Mouse (Mus musculus): ENCODE measurements at regions not wholly inside any gene's neighbourhood (a gene's known extent, or its start where the extent isn't known, plus 50 kb on each side); places are given as distances from the start of the nearest gene placed in this dataset.

- H3K9me3 ChIP-seq (ENCODE audit: control insufficient read depth, low read length) = no peaks in the 10 kb centered on the region
- H3K4me1 ChIP-seq (replicated peaks; ENCODE audit: control insufficient read depth, insufficient read depth) = no peaks in the 10 kb centered on the region
- H3K36me3 ChIP-seq (ENCODE audit: control insufficient read depth, insufficient read depth, low read length) = no peaks in the 10 kb centered on the region
- no peak overlapping the region for H3K27ac ChIP-seq (replicated peaks)
- no peak for DNase-seq (ENCODE audit: low spot score)
- WGBS = 69% methylated on average over 5 of the region's 5 CpGs
- no peak overlapping the region for H3K4me2 ChIP-seq (replicated peaks; ENCODE audit: low read depth)
- no peak overlapping the region for H3K4me3 ChIP-seq (ENCODE audit: low read depth, low read length)
- no peak for ATAC-seq (ENCODE audit: low FRiP score, low TSS enrichment)
- H3K9ac ChIP-seq (ENCODE audit: low read length) = no peak overlapping the region
- TF ChIP-seq CTCF (IDR thresholded peaks at IDR 0.05; ENCODE audit: low read depth) (no peak), EP300 (optimal IDR thresholded peaks at IDR 0.05) (no peak)
- no peaks in the 10 kb centered on the region for H3K27me3 ChIP-seq (ENCODE audit: control insufficient read depth, insufficient read depth, low read length)
Measured at GRCm38 (mm10) chr13:70303953-70304525, 333.4 kb downstream of the Ice1 start.

GRCm38 (mm10) chr13:70310516-70310915 lies 326.9 kb downstream of the Ice1 start:
- no peak for DNase-seq (ENCODE audit: low spot score)

GRCm38 (mm10) chr13:70311226-70312055 lies 326.0 kb downstream of the Ice1 start:
- no peaks in the 10 kb centered on the region for H3K9me3 ChIP-seq (ENCODE audit: control insufficient read depth, low read length)
- no peak overlapping the region for H3K9ac ChIP-seq (ENCODE audit: low read length)
- H3K27me3 ChIP-seq (ENCODE audit: control insufficient read depth, insufficient read depth, low read length) = no peaks in the 10 kb centered on the region
- no peaks in the 10 kb centered on the region for H3K4me1 ChIP-seq (replicated peaks; ENCODE audit: control insufficient read depth, insufficient read depth)
- no peaks in the 10 kb centered on the region for H3K36me3 ChIP-seq (ENCODE audit: control insufficient read depth, insufficient read depth, low read length)
- no peak overlapping the region for H3K4me3 ChIP-seq (ENCODE audit: low read depth, low read length)
- H3K27ac ChIP-seq (replicated peaks) = no peak overlapping the region
- no peak overlapping the region for H3K4me2 ChIP-seq (replicated peaks; ENCODE audit: low read depth)
- WGBS = 79% methylated on average over 14 of the region's 14 CpGs
- TF ChIP-seq EP300 (optimal IDR thresholded peaks at IDR 0.05) (no peak), CTCF (IDR thresholded peaks at IDR 0.05; ENCODE audit: low read depth) (no peak)
- DNase-seq (ENCODE audit: low spot score) (no peak), ATAC-seq (ENCODE audit: low FRiP score, low TSS enrichment) (no peak)

More at GRCm38 (mm10) chr13:70310516-70310915, 326.9 kb downstream of the Ice1 start:
- TF ChIP-seq EP300 (optimal IDR thresholded peaks at IDR 0.05) (no peak), CTCF (IDR thresholded peaks at IDR 0.05; ENCODE audit: low read depth) (no peak)
- Histone ChIP-seq H3K4me1 (replicated peaks; ENCODE audit: control insufficient read depth, insufficient read depth) (no peaks in the 10 kb centered on the region), H3K27me3 (ENCODE audit: control insufficient read depth, insufficient read depth, low read length) (no peaks in the 10 kb centered on the region), H3K4me2 (replicated peaks; ENCODE audit: low read depth) (no peak overlapping the region), H3K9me3 (ENCODE audit: control insufficient read depth, low read length) (no peaks in the 10 kb centered on the region), H3K4me3 (ENCODE audit: low read depth, low read length) (no peak overlapping the region), H3K27ac (replicated peaks) (no peak overlapping the region), H3K36me3 (ENCODE audit: control insufficient read depth, insufficient read depth, low read length) (no peaks in the 10 kb centered on the region), H3K9ac (ENCODE audit: low read length) (no peak overlapping the region)
- WGBS = 42% methylated on average over 2 of the region's 2 CpGs
- no peak for ATAC-seq (ENCODE audit: low FRiP score, low TSS enrichment)

DNA sequence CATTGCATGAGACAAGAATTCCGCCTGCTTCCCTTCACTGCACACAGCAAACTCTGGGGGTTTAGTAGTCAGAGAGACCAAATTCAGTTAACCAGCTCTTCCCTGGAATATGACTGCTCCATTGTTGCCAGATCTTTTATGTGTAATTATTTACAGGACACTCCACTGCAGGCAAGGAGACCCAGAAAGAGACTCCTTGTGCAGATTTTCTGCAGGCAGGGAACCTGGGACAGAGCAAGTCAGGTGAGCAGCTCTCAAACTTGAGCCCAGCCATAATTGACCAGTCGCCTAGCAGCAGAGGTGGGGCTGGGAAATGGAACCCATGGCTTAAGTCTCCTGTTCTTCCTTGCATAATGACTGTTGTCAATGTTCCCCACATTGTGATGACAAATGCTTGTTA lies 324.2 kb downstream of the Ice1 start:
- 55% methylated on average over 2 of the region's 2 CpGs for WGBS

GRCm38 (mm10) chr13:70323537-70323936 lies 313.9 kb downstream of the Ice1 start:
- Histone ChIP-seq H3K4me2 (replicated peaks; ENCODE audit: low read depth) (no peak overlapping the region), H3K36me3 (ENCODE audit: control insufficient read depth, insufficient read depth, low read length) (no peaks in the 10 kb centered on the region), H3K27ac (replicated peaks) (no peak overlapping the region), H3K9ac (ENCODE audit: low read length) (no peak overlapping the region), H3K4me3 (ENCODE audit: low read depth, low read length) (no peak overlapping the region), H3K27me3 (ENCODE audit: control insufficient read depth, insufficient read depth, low read length) (no peaks in the 10 kb centered on the region), H3K4me1 (replicated peaks; ENCODE audit: control insufficient read depth, insufficient read depth) (no peaks in the 10 kb centered on the region), H3K9me3 (ENCODE audit: control insufficient read depth, low read length) (no peaks in the 10 kb centered on the region)
- DNase-seq (ENCODE audit: low spot score) (no peak), ATAC-seq (ENCODE audit: low FRiP score, low TSS enrichment) (no peak)
- TF ChIP-seq EP300 (optimal IDR thresholded peaks at IDR 0.05) = no peak
- no peak for TF ChIP-seq CTCF (IDR thresholded peaks at IDR 0.05; ENCODE audit: low read depth)
- 78% methylated on average over 1 of the region's 1 CpGs for WGBS

More for the DNA sequence above, 324.2 kb downstream of the Ice1 start:
- Histone ChIP-seq H3K9me3 (ENCODE audit: control insufficient read depth, low read length) (no peaks in the 10 kb centered on the region), H3K4me3 (ENCODE audit: low read depth, low read length) (no peak overlapping the region), H3K4me1 (replicated peaks; ENCODE audit: control insufficient read depth, insufficient read depth) (no peaks in the 10 kb centered on the region), H3K27ac (replicated peaks) (no peak overlapping the region), H3K27me3 (ENCODE audit: control insufficient read depth, insufficient read depth, low read length) (no peaks in the 10 kb centered on the region), H3K36me3 (ENCODE audit: control insufficient read depth, insufficient read depth, low read length) (no peaks in the 10 kb centered on the region), H3K4me2 (replicated peaks; ENCODE audit: low read depth) (no peak overlapping the region), H3K9ac (ENCODE audit: low read length) (no peak overlapping the region)
- TF ChIP-seq CTCF (IDR thresholded peaks at IDR 0.05; ENCODE audit: low read depth) (no peak), EP300 (optimal IDR thresholded peaks at IDR 0.05) (no peak)
- DNase-seq (ENCODE audit: low spot score) = no peak
- ATAC-seq (ENCODE audit: low FRiP score, low TSS enrichment) = no peak

DNA sequence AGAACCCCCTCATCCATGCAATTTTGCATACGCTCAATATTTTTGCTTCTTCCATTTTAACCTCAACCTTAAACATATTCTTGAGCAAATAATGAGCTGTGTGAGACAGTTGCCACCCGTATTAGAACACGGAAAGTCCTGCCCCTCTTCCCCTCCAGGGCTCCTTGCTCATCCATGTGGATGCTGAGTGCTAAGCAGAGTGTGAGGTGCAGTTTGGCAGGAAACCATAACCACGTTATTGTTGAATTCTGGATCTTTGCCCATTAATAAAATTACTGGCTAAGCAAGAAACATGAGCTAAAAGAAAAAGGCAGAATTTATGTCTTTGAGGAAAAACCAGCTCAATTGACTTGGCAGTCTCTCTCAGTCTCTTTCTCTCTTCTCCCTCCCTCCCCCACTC lies 301.4 kb downstream of the Ice1 start:
- 43% methylated on average over 4 of the region's 4 CpGs for WGBS
- Histone ChIP-seq H3K4me2 (replicated peaks; ENCODE audit: low read depth) (no peak overlapping the region), H3K36me3 (ENCODE audit: control insufficient read depth, insufficient read depth, low read length) (no peaks in the 10 kb centered on the region), H3K4me1 (replicated peaks; ENCODE audit: control insufficient read depth, insufficient read depth) (no peaks in the 10 kb centered on the region), H3K9me3 (ENCODE audit: control insufficient read depth, low read length) (no peaks in the 10 kb centered on the region), H3K27me3 (ENCODE audit: control insufficient read depth, insufficient read depth, low read length) (no peaks in the 10 kb centered on the region), H3K9ac (ENCODE audit: low read length) (no peak overlapping the region), H3K4me3 (ENCODE audit: low read depth, low read length) (no peak overlapping the region), H3K27ac (replicated peaks) (no peak overlapping the region)
- ATAC-seq (ENCODE audit: low FRiP score, low TSS enrichment) (no peak), DNase-seq (ENCODE audit: low spot score) (no peak)
- no peak for TF ChIP-seq CTCF (IDR thresholded peaks at IDR 0.05; ENCODE audit: low read depth)
- TF ChIP-seq EP300 (optimal IDR thresholded peaks at IDR 0.05) = no peak

Measured in stomach, postnatal 0 days (tissue).